Mouse (Mus musculus): ENCODE measurements around the gene Duoxa1.

DNA sequence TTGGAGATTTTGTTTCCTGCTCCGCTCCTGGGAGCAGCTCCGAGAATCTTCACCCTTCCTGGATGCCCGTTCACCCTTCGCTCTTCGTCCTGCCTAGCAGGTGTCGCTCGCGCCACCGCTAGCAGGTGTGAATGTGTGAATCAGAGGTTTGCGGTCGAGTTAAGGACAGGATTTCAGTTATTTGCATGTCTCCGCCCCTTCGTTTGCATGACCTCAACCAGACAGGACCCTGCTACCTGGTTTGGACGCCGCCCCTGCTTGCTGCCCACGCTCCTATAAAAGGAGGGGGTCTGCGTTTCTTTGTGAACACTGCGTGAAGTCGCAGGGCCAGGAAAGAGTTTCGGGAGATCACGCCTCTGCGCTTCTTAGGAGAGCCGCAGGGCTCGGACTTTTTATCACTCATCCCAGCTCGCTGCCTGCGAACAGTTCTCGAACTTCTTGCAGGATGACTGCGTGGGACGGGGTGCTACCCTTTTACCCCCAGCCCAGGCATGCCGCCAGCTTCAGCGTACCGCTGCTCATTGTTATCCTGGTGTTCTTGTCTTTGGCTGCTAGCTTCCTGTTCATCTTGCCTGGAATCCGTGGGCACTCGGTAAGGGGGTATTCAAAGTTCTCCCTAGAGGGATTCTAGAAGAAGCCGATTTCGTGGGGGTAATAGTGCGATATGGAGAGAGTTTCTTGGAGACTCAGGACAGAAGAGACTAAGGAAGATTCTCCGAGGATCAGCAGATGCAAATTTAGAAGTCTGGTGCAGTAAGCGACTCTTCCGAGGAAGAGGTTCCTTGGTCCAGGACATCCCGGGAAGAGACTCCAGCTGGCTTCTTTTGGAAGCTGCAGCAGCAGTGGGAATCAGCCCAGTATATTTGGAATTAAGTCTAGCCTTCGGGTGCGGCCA is 14.7 kb downstream of the Duoxa1 start, which contains the start of gene Duoxa2:
- TF ChIP-seq POLR2A (IDR thresholded peaks at IDR 0.05; ENCODE audit: insufficient read depth, low read depth, low read length) (no peak), CTCF (IDR thresholded peaks at IDR 0.05) (no peak), EP300 (IDR thresholded peaks at IDR 0.05; ENCODE audit: insufficient read depth, low read depth, low read length) (no peak)
